Mouse (Mus musculus) testis, adult 2 months (tissue): ENCODE measurements around the gene Ythdf2. TPM values are rescaled to one million over a fixed set of nuclear protein-coding genes. Genes with fewer than 3 reads are reported as not detected.

Experiments used
- H3K27ac ChIP-seq: fragments of 200-500 bp; 2 replicates; pipeline ENCODE4 v1.5.1; 2012; ENCODE audit warnings: low read depth, low read length; ENCODE audit not compliant: control insufficient read depth, insufficient read depth
- H3K27me3 ChIP-seq: fragments of 200-500 bp; 2 replicates; pipeline ENCODE4 v1.6.1; 2012; ENCODE audit warnings: mild to moderate bottlenecking, low read length, moderate library complexity; ENCODE audit not compliant: control insufficient read depth, insufficient read depth
- H3K36me3 ChIP-seq: fragments of 200-500 bp; 2 replicates; pipeline ENCODE4 v1.6.1; 2012; ENCODE audit warnings: mild to moderate bottlenecking, low read length; ENCODE audit not compliant: control insufficient read depth, insufficient read depth
- H3K4me1 ChIP-seq: fragments of 200-500 bp; 2 replicates; pipeline ENCODE4 v1.6.1; 2012; ENCODE audit warnings: low read length; ENCODE audit not compliant: control insufficient read depth, insufficient read depth
- H3K4me3 ChIP-seq: fragments of 200-500 bp; 2 replicates; pipeline ENCODE4 v1.5.1; 2012; ENCODE audit warnings: low read depth, mild to moderate bottlenecking, low read length, moderate library complexity, mixed read lengths; ENCODE audit not compliant: control insufficient read depth
- CTCF ChIP-seq: fragments of 200-500 bp; IDR thresholded peaks from 2 replicates; pipeline ENCODE4 v1.5.1; 2012; ENCODE audit warnings: low read depth, mild to moderate bottlenecking, inconsistent platforms, low read length, moderate library complexity; ENCODE audit not compliant: control insufficient read depth, insufficient read depth, insufficient replicate concordance
- POLR2A ChIP-seq: fragments of 200-500 bp; IDR thresholded peaks from 2 replicates; pipeline ENCODE4 v1.6.1; 2012; ENCODE audit warnings: low read depth, mild to moderate bottlenecking, inconsistent platforms, low read length, moderate library complexity; ENCODE audit not compliant: control insufficient read depth
- polyA plus RNA-seq: library from polyadenylated mRNA; depleted of rRNA; stranded (reverse); fragments of >200 nt; gene quantifications from 2 replicates; pipeline ENCODE4 v1.2.3, GENCODE M21; 2012

Ythdf2 gene
- polyA plus RNA-seq, 1 experiment = 14.5 TPM

DNA sequence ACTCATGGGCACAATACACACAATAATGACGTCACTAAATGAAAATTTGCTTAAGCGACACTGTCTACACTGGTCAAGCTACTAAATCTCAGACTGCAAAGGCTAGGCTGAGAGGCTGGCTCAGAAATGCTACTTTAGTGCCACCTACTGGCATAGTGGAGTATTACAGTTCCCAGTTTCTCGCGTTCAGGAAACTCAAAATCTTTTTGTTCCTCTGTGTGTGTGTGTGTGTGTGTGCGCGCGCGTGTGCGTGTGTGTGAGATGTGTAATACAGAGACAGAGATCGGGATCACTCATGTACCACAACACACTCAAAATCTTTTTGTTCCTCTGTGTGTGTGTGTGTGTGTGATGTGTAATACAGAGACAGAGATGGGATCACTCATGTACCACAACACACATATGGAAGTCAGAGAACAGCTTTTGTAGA lies 33.5 kb downstream of the Ythdf2 start:
- Histone ChIP-seq H3K4me1 (peaks cover 12% of the 10 kb centered on the region), H3K4me3 (no peak overlapping the region), H3K27me3 (no peaks in the 10 kb centered on the region), H3K36me3 (no peaks in the 10 kb centered on the region; the same call in 1 of the 2 replicates), H3K27ac (no peak overlapping the region)
- TF ChIP-seq CTCF (peak; percentile 29; the same call in 1 of the 2 replicates), POLR2A (no peak)

DNA sequence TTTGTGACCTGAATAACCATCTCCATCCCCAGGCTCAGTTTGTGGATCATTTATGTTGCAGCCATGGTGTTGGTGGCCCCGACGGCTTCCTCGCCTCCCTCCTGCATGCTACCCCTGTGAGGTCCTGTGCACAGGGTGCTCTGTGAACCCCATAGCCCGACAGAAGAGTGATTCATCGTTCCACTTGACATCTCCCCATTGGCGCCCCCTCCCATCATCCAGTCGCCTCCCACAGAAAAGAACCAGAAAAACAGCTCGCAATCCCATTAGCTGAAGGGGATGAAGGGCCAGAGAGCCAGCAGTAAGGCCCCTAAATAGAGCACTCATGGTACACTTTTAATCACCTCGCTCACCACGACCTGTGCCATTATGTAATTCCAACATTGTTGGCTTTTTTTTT lies 35.6 kb downstream of the Ythdf2 start:
- H3K4me3 ChIP-seq = no peak overlapping the region
- H3K4me1 ChIP-seq = peaks cover 4% of the 10 kb centered on the region
- TF ChIP-seq POLR2A = no peak
- H3K27me3 ChIP-seq = no peaks in the 10 kb centered on the region
- H3K36me3 ChIP-seq = no peaks in the 10 kb centered on the region
- H3K27ac ChIP-seq = no peak overlapping the region

DNA sequence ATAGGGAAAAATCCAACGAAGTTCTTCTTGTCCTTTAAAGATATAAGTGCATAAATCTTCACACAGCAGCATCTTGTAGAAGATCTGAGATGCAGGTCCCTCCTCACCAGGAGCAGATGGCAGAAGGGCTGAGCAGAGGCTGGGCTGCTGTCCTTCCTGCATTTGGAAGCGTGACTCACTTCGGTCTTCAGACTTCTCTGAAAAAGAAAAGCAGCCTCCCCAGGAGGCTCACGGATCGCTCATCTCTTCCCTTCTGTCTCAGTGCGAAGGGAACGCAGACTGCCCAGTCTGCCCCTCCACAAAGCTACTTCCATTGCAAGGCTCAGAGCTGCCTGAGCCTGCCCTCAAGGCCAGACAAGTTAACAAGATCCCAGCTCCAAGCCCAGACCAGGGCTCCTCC lies 41.2 kb downstream of the Ythdf2 start:
- Histone ChIP-seq H3K27ac (no peak overlapping the region), H3K36me3 (no peaks in the 10 kb centered on the region), H3K4me1 (peaks cover 4% of the 10 kb centered on the region; the same call in 1 of the 2 replicates), H3K4me3 (no peak overlapping the region), H3K27me3 (no peaks in the 10 kb centered on the region)
- no peak for TF ChIP-seq CTCF
- no peak for TF ChIP-seq POLR2A

DNA sequence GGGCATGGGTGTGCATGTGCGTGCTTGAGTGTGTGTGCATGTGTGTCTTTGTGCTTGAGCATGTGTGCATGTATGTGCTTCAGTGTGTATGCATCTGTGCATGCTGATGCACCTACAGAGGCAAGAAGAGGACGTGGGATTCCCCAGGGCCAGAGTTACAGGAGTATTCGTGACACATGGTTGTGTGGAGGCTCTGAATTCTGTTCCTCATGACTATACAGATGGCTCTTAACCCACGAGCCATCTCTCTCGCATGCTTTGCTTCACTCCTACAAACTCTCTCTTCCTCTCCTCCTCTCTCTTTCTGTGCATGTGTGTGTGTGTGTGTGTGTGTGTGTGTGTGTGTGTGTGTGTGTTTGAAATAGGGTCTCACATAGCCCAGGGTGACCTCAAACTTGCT lies 42.3 kb downstream of the Ythdf2 start:
- Histone ChIP-seq H3K4me1 (peaks cover 9% of the 10 kb centered on the region; the same call in 1 of the 2 replicates), H3K36me3 (no peaks in the 10 kb centered on the region), H3K27ac (no peak overlapping the region), H3K27me3 (no peaks in the 10 kb centered on the region), H3K4me3 (no peak overlapping the region)
- TF ChIP-seq POLR2A (no peak), CTCF (no peak)

DNA sequence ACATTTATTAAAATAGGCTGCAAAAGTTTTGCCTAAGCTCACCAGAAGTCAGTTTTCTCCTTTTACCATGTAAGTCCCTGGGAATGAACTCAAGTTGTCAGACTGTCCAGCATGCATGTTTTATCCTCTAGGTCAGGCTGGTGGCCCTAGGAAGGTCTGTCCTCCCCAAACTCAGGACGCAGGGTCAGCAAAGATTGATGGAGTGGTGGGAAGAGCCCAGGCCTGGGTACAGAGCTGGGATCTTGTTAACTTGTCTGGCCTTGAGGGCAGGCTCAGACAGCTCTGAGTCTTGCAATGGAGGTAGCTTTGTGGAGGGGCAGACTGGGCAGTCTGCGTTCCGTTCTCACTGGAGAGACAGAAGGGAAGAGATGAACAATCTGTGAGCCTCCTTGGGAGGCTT lies 42.8 kb downstream of the Ythdf2 start:
- Histone ChIP-seq H3K27me3 (no peaks in the 10 kb centered on the region), H3K36me3 (no peaks in the 10 kb centered on the region), H3K4me3 (no peak overlapping the region), H3K4me1 (peaks cover 9% of the 10 kb centered on the region; the same call in 1 of the 2 replicates), H3K27ac (no peak overlapping the region)
- no peak for TF ChIP-seq CTCF
- TF ChIP-seq POLR2A = no peak

DNA sequence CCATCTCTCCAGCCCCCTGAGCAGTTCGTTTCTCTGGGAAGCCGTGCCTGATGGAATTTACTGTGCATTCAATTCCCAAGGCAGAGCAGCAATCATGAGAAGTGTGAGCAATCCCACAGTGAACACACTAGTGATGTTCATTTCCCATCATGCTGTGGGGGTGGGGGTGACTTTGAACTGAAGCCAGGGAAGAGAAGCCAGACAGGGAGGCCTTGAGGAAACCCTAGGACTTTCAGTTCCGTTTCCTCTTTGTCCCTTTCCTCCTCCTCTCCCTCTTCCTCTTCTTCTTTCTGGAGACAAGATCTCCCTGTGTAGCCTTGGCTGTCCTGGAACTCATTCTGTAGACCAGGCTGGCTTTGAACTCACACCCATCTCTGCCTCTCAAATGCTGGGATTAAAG lies 44.7 kb downstream of the Ythdf2 start:
- H3K27me3 ChIP-seq = no peaks in the 10 kb centered on the region
- H3K36me3 ChIP-seq = no peaks in the 10 kb centered on the region
- TF ChIP-seq CTCF (no peak), POLR2A (no peak)
- peaks cover 9% of the 10 kb centered on the region; the same call in 1 of the 2 replicates for H3K4me1 ChIP-seq
- no peak overlapping the region for H3K4me3 ChIP-seq
- no peak overlapping the region for H3K27ac ChIP-seq

DNA sequence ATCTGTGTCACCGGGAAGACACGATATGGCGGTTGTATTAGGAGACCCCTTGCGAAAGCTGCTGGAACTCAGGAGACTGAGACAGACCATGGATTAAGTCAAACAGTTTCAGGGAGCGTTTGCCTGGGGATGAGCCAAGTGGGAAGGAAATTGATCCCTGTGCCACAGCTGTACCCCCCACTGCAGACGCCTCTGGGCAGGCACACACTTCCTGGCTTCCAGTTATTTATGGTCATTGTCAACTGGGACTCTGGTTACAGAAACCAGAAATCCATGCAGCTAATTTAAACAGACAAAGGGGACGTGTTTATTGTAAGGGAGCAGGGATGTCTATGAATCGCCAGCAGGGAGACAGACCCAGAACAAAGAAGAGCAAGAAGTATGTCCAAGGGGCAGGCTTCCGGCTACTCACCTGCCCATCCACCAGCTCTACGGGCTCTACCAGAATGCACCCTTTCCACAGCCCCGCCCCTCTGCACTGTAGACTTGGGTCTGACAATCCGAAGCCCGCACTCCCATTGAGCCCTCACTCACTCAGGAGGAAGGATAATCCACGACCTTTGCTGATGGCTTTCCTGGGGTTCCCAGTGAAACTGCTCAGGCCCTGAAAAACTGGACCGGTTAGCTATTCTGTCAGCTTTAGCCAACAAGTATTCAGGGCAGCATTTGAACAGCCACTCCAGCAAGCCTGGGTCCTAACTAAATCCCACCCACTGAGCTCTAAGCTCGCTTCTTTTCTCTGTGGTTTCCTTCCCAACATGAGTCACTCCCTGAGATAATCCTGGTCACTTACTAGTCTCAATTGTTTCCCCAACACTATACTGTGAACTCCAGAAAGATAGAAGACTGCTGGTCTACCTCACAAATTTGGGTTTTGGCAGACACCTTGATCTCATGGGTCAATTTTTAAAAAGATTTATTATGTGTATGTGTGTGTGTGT lies 45.5 kb downstream of the Ythdf2 start:
- Histone ChIP-seq H3K27ac (no peak overlapping the region), H3K36me3 (no peaks in the 10 kb centered on the region), H3K27me3 (no peaks in the 10 kb centered on the region), H3K4me1 (peaks cover 9% of the 10 kb centered on the region; the same call in 1 of the 2 replicates), H3K4me3 (no peak overlapping the region)
- TF ChIP-seq POLR2A (no peak), CTCF (no peak)
